ENCODE assay signal across 9 mouse cellular contexts in the genomic region with DNA sequence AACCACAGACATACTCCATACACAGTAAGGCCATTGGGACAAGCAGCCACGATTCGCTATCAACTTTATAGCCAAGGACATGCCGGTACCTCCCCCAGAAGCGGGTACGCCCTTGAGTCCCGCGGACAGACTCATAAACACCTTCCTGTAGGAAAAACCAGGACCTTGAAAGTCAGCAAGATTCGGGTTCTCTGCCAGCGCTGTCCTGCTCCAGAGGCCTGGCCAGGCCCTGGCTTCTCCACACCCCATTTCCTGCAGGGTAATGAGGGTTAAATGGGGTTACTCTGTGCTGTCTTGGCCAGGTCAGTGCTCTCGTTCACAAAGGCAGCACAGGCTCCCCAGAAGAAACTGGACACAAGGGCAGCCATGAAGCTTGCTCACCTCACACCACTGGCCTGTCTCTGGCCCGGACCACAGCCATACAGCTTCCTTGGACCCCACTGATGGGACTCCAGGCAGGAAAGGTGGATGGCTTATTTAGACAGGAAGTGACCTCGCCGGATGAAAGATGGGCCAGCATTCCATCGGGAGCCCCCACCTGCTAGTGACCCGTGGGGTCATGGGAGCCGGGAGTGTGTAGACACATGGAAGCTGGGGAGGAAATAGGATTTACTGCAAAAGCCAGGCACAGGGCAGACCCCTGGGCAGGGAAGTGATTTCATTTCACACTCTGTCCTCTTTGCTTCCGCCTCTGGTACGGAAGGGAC. TPM values are rescaled to one million over a fixed set of nuclear protein-coding genes. Genes with fewer than 3 reads are reported as not detected.
DNase-seq lines count a peak whose midpoint lies in the region; ATAC-seq lines count a peak whose summit lies in the region.
"Had no signal": no experiment of that assay in that cellular context is flagged by ENCODE, and none has a peak within 500 bp of the region (broad histone marks: within the 10 kb centered on the region; RNA-seq: fewer than 3 reads in every experiment).

No protein-coding gene starts in this region.

- peak overlapping the region; percentile 38 to 79 for H3K27ac ChIP-seq in heart, embryonic 14.5 days (replicated peaks in 1 of 2; ENCODE audit: control insufficient read depth in 1 of 2, insufficient read depth in 1 of 2, low read depth in 2 of 2, low read length in 2 of 2)
- 0 out of 2 replicates have a peak overlapping the region, but pooled peaks have one; percentile 30 for H3K27ac ChIP-seq in neural tube, embryonic 14.5 days (ENCODE audit: low read depth, low read length)
- no peak overlapping the region for H3K27ac ChIP-seq in forebrain, embryonic 15.5 days (replicated peaks)
- no peak overlapping the region for H3K27ac ChIP-seq in forebrain, embryonic 16.5 days (ENCODE audit: low read length)

- WGBS in heart, embryonic 14.5 days, result 66% methylated on average over 18 of the region's 18 CpGs
- WGBS in neural tube, embryonic 14.5 days, result 73% methylated on average over 18 of the region's 18 CpGs
- WGBS in forebrain, embryonic 15.5 days, result 87% methylated on average over 18 of the region's 18 CpGs
- 84% methylated on average over 18 of the region's 18 CpGs for WGBS in forebrain, embryonic 16.5 days

- DNase-seq in ovary, adult 18-20 months (ENCODE audit: low spot score), result peak; percentile 84
- no peak for DNase-seq in ovary, postnatal 14 days (ENCODE audit: low spot score)
- peak; percentile 76 for DNase-seq in kidney, postnatal 10 days

- peak; percentile 27; the same call in 1 of the 2 replicates for ATAC-seq in heart, embryonic 14.5 days (ENCODE audit: insufficient number of reproducible peaks, insufficient read depth, low FRiP score, low read depth)
- 0 out of 2 replicates have a peak, but pooled peaks have one; percentile 11 for ATAC-seq in neural tube, embryonic 14.5 days (ENCODE audit: low read depth)
- ATAC-seq in forebrain, embryonic 15.5 days (replicated peaks), result no peak
- no peak for ATAC-seq in granulocyte monocyte progenitor cell, adult 5-6 weeks (replicated peaks; ENCODE audit: poor library complexity, severe bottlenecking)
- no peak for ATAC-seq in forebrain, embryonic 16.5 days
- ATAC-seq: Patski had no signal

- H3K4me1 ChIP-seq in heart, embryonic 14.5 days (ENCODE audit: control insufficient read depth in 2 of 2, insufficient read depth in 2 of 2, low read length in 2 of 2), result peaks cover 46 to 68% of the 10 kb centered on the region in 2 experiments
- no peaks in the 10 kb centered on the region for H3K4me1 ChIP-seq in neural tube, embryonic 14.5 days (ENCODE audit: control insufficient read depth, insufficient read depth, low read length)
- H3K4me1 ChIP-seq in forebrain, embryonic 15.5 days, result 0 out of 2 replicates have a peak, but pooled peaks cover 2% of the 10 kb centered on the region
- no peaks in the 10 kb centered on the region for H3K4me1 ChIP-seq in forebrain, embryonic 16.5 days (replicated peaks; ENCODE audit: control insufficient read depth, insufficient read depth, low read length)

- no peaks in the 10 kb centered on the region for H3K9me3 ChIP-seq in heart, embryonic 14.5 days (ENCODE audit: control insufficient read depth, low read length)
- no peaks in the 10 kb centered on the region for H3K9me3 ChIP-seq in neural tube, embryonic 14.5 days (ENCODE audit: control insufficient read depth, low read length)
- 0 out of 2 replicates have a peak, but pooled peaks cover 3% of the 10 kb centered on the region for H3K9me3 ChIP-seq in forebrain, embryonic 15.5 days
- no peaks in the 10 kb centered on the region for H3K9me3 ChIP-seq in forebrain, embryonic 16.5 days (ENCODE audit: control insufficient read depth, low read length)

- 0 out of 2 replicates have a peak overlapping the region, but pooled peaks have one; percentile 18 for H3K9ac ChIP-seq in heart, embryonic 14.5 days (ENCODE audit: low read length)
- no peak overlapping the region for H3K9ac ChIP-seq in neural tube, embryonic 14.5 days (replicated peaks; ENCODE audit: low read depth, low read length)
- no peak overlapping the region for H3K9ac ChIP-seq in forebrain, embryonic 15.5 days (replicated peaks)
- no peak overlapping the region for H3K9ac ChIP-seq in forebrain, embryonic 16.5 days (replicated peaks; ENCODE audit: low read depth, low read length)

- H3K27me3 ChIP-seq in heart, embryonic 14.5 days (ENCODE audit: control insufficient read depth, insufficient read depth, low read length), result no peaks in the 10 kb centered on the region
- H3K27me3 ChIP-seq in neural tube, embryonic 14.5 days (ENCODE audit: control insufficient read depth, insufficient read depth, low read length), result no peaks in the 10 kb centered on the region
- no peaks in the 10 kb centered on the region for H3K27me3 ChIP-seq in forebrain, embryonic 15.5 days
- no peaks in the 10 kb centered on the region for H3K27me3 ChIP-seq in forebrain, embryonic 16.5 days (replicated peaks; ENCODE audit: control insufficient read depth, insufficient read depth, low read length)
- H3K27me3 ChIP-seq: Patski had no signal

- H3K36me3 ChIP-seq in heart, embryonic 14.5 days (ENCODE audit: control insufficient read depth, insufficient read depth, low read length), result no peaks in the 10 kb centered on the region
- H3K36me3 ChIP-seq in neural tube, embryonic 14.5 days (ENCODE audit: control insufficient read depth, insufficient read depth, low read length), result no peaks in the 10 kb centered on the region
- no peaks in the 10 kb centered on the region for H3K36me3 ChIP-seq in forebrain, embryonic 15.5 days
- no peaks in the 10 kb centered on the region for H3K36me3 ChIP-seq in forebrain, embryonic 16.5 days (ENCODE audit: control insufficient read depth, insufficient read depth)

- H3K4me3 ChIP-seq in heart, embryonic 14.5 days (ENCODE audit: control insufficient read depth in 1 of 2, insufficient read depth in 1 of 2, low read depth in 1 of 2, low read length in 2 of 2), result no peak overlapping the region
- no peak overlapping the region for H3K4me3 ChIP-seq in neural tube, embryonic 14.5 days (ENCODE audit: low read depth, low read length)
- H3K4me3 ChIP-seq in forebrain, embryonic 15.5 days, result no peak overlapping the region
- no peak overlapping the region for H3K4me3 ChIP-seq in forebrain, embryonic 16.5 days (replicated peaks; ENCODE audit: low read length)

- H3K4me2 ChIP-seq in heart, embryonic 14.5 days (ENCODE audit: low read length), result no peak overlapping the region
- no peak overlapping the region for H3K4me2 ChIP-seq in neural tube, embryonic 14.5 days (ENCODE audit: low read depth, low read length)
- no peak overlapping the region for H3K4me2 ChIP-seq in forebrain, embryonic 15.5 days (replicated peaks)
- H3K4me2 ChIP-seq in forebrain, embryonic 16.5 days (ENCODE audit: low read length), result no peak overlapping the region

RNA-seq across cellular contexts. Expression of gene Pald1, which starts 12.9 kb away (rescaled TPM):
- 19.5 and 21.7 TPM in 2 replicates for polyA plus RNA-seq in heart, embryonic 14.5 days (2014; fragmentation: Nextera tagmentation; extraction: Ambion mirVana)
- 19.0 and 25.5 TPM in 2 replicates for polyA plus RNA-seq in neural tube, embryonic 14.5 days (2014; fragmentation: Nextera tagmentation; extraction: Ambion mirVana)
- polyA plus RNA-seq in forebrain, embryonic 15.5 days (2015; fragmentation: Nextera tagmentation; extraction: Ambion mirVana), result 16.5 and 17.0 TPM in 2 replicates
- total RNA-seq in granulocyte monocyte progenitor cell, adult 5-6 weeks (2014; fragmentation: Nextera tagmentation), result not detected in 2 replicates
- total RNA-seq in granulocyte monocyte progenitor cell, adult 5-6 weeks (2017), result not detected in 2 replicates
- 17.1 and 18.0 TPM in 2 replicates for polyA plus RNA-seq in forebrain, embryonic 16.5 days (2015; fragmentation: Nextera tagmentation; extraction: Ambion mirVana)

RNA-seq across cellular contexts. Expression of gene Nodal, which starts 47.3 kb away (rescaled TPM):
- 0.12 and 0.15 TPM in 2 replicates for polyA plus RNA-seq in heart, embryonic 14.5 days (2014; fragmentation: Nextera tagmentation; extraction: Ambion mirVana)
- 0.12 and 0.13 TPM in 2 replicates for polyA plus RNA-seq in neural tube, embryonic 14.5 days (2014; fragmentation: Nextera tagmentation; extraction: Ambion mirVana)
- polyA plus RNA-seq in forebrain, embryonic 15.5 days (2015; fragmentation: Nextera tagmentation; extraction: Ambion mirVana), result 0.19 and 0.36 TPM in 2 replicates
- not detected in 2 replicates for total RNA-seq in granulocyte monocyte progenitor cell, adult 5-6 weeks (2014; fragmentation: Nextera tagmentation)
- total RNA-seq in granulocyte monocyte progenitor cell, adult 5-6 weeks (2017), result not detected in 2 replicates
- 0.10 and 0.15 TPM in 2 replicates for polyA plus RNA-seq in forebrain, embryonic 16.5 days (2015; fragmentation: Nextera tagmentation; extraction: Ambion mirVana)
- polyA plus RNA-seq: Patski had no signal

Comparison
In these comparisons a context has a peak if more than half of its experiments do, and no peak if none do; other contexts are left out.
1. ATAC-seq: peak in heart, embryonic 14.5 days (single experiment) and neural tube, embryonic 14.5 days (single experiment); none in forebrain, embryonic 15.5 days (single experiment), granulocyte monocyte progenitor cell, adult 5-6 weeks (single experiment) and forebrain, embryonic 16.5 days (single experiment).
2. H3K27ac ChIP-seq: peak in heart, embryonic 14.5 days (2 of 2) and neural tube, embryonic 14.5 days (single experiment); none in forebrain, embryonic 15.5 days (single experiment) and forebrain, embryonic 16.5 days (single experiment).